Mouse (Mus musculus): Measurements from ENCODE around the gene Baz2b. TPM values are rescaled to one million over a fixed set of nuclear protein-coding genes. Genes with fewer than 3 reads are reported as not detected.

The Baz2b gene
- polyA plus RNA-seq, 1 experiment = 13.7 TPM

GRCm38 (mm10) chr2:60126292-60126691, 83.3 kb downstream of the Baz2b start:
- H3K4me3 ChIP-seq (ENCODE audit: extremely low read depth, insufficient read depth, insufficient read length) = peak overlapping the region; percentile 100
- H3K27me3 ChIP-seq (ENCODE audit: control insufficient read depth, insufficient read depth, low read length) = no peaks in the 10 kb centered on the region
- H3K36me3 ChIP-seq (ENCODE audit: control insufficient read depth, insufficient read depth, low read length) = no peaks in the 10 kb centered on the region; the same call in 1 of the 2 replicates
- no peak for DNase-seq (ENCODE audit: low read depth in 1 of 2, low spot score in 2 of 2)
- 14% methylated on average over 8 of the region's 8 CpGs for WGBS
- no peak overlapping the region for H3K27ac ChIP-seq (ENCODE audit: insufficient read depth, low read length)
- TF ChIP-seq CTCF (IDR thresholded peaks at IDR 0.05; ENCODE audit: extremely low read depth, insufficient read depth, insufficient read length, insufficient replicate concordance) = no peak
- no peak for TF ChIP-seq POLR2A (IDR thresholded peaks at IDR 0.05; ENCODE audit: low read depth, low read length)
- peaks cover 5% of the 10 kb centered on the region; the same call in 1 of the 2 replicates for H3K4me1 ChIP-seq (ENCODE audit: control insufficient read depth, insufficient read depth, insufficient read length)

GRCm38 (mm10) chr2:60125049-60126004, 84.3 kb downstream of the Baz2b start:
- Histone ChIP-seq H3K27me3 (ENCODE audit: control insufficient read depth, insufficient read depth, low read length) (no peaks in the 10 kb centered on the region), H3K27ac (ENCODE audit: insufficient read depth, low read length) (peak overlapping the region; percentile 95), H3K4me1 (ENCODE audit: control insufficient read depth, insufficient read depth, insufficient read length) (peaks cover 5% of the 10 kb centered on the region; the same call in 1 of the 2 replicates), H3K36me3 (ENCODE audit: control insufficient read depth, insufficient read depth, low read length) (no peaks in the 10 kb centered on the region; the same call in 1 of the 2 replicates), H3K4me3 (ENCODE audit: extremely low read depth, insufficient read depth, insufficient read length) (peak overlapping the region; percentile 100)
- 2% methylated on average over 41 of the region's 83 CpGs for WGBS
- TF ChIP-seq POLR2A (IDR thresholded peaks at IDR 0.05; ENCODE audit: low read depth, low read length) (peak; percentile 50), CTCF (IDR thresholded peaks at IDR 0.05; ENCODE audit: extremely low read depth, insufficient read depth, insufficient read length, insufficient replicate concordance) (no peak)
- DNase-seq (ENCODE audit: low read depth in 1 of 2, low spot score in 2 of 2) = peak; percentile 46 to 48

GRCm38 (mm10) chr2:60124648-60125048, 85.0 kb downstream of the Baz2b start:
- WGBS = 3% methylated on average over 38 of the region's 47 CpGs

GRCm38 (mm10) chr2:60123911-60124647, 85.6 kb downstream of the Baz2b start:
- Histone ChIP-seq H3K36me3 (ENCODE audit: control insufficient read depth, insufficient read depth, low read length) (no peaks in the 10 kb centered on the region; the same call in 1 of the 2 replicates), H3K27ac (ENCODE audit: insufficient read depth, low read length) (peak overlapping the region; percentile 95), H3K4me3 (ENCODE audit: extremely low read depth, insufficient read depth, insufficient read length) (peak overlapping the region; percentile 100), H3K27me3 (ENCODE audit: control insufficient read depth, insufficient read depth, low read length) (no peaks in the 10 kb centered on the region), H3K4me1 (ENCODE audit: control insufficient read depth, insufficient read depth, insufficient read length) (peaks cover 2% of the 10 kb centered on the region; the same call in 1 of the 2 replicates)
- DNase-seq (ENCODE audit: low read depth in 1 of 2, low spot score in 2 of 2) = no peak
- no peak for TF ChIP-seq CTCF (IDR thresholded peaks at IDR 0.05; ENCODE audit: extremely low read depth, insufficient read depth, insufficient read length, insufficient replicate concordance)
- 2% methylated on average over 13 of the region's 13 CpGs for WGBS

More at GRCm38 (mm10) chr2:60124648-60125048, 85.0 kb downstream of the Baz2b start:
- Histone ChIP-seq H3K4me3 (ENCODE audit: extremely low read depth, insufficient read depth, insufficient read length) (peak overlapping the region; percentile 100), H3K27ac (ENCODE audit: insufficient read depth, low read length) (peak overlapping the region; percentile 95), H3K4me1 (ENCODE audit: control insufficient read depth, insufficient read depth, insufficient read length) (peaks cover 2% of the 10 kb centered on the region; the same call in 1 of the 2 replicates), H3K27me3 (ENCODE audit: control insufficient read depth, insufficient read depth, low read length) (no peaks in the 10 kb centered on the region), H3K36me3 (ENCODE audit: control insufficient read depth, insufficient read depth, low read length) (no peaks in the 10 kb centered on the region; the same call in 1 of the 2 replicates)
- TF ChIP-seq CTCF (IDR thresholded peaks at IDR 0.05; ENCODE audit: extremely low read depth, insufficient read depth, insufficient read length, insufficient replicate concordance) (no peak), POLR2A (IDR thresholded peaks at IDR 0.05; ENCODE audit: low read depth, low read length) (no peak)
- DNase-seq (ENCODE audit: low read depth in 1 of 2, low spot score in 2 of 2) = peak in 1 of 2 experiments; percentile 35

GRCm38 (mm10) chr2:60123061-60123874, 86.4 kb downstream of the Baz2b start:
- no peak for TF ChIP-seq POLR2A (IDR thresholded peaks at IDR 0.05; ENCODE audit: low read depth, low read length)
- no peak for TF ChIP-seq CTCF (IDR thresholded peaks at IDR 0.05; ENCODE audit: extremely low read depth, insufficient read depth, insufficient read length, insufficient replicate concordance)
- H3K4me3 ChIP-seq (ENCODE audit: extremely low read depth, insufficient read depth, insufficient read length) = peak overlapping the region; percentile 1; the same call in 1 of the 2 replicates
- DNase-seq (ENCODE audit: low read depth in 1 of 2, low spot score in 2 of 2) = peak in 1 of 2 experiments; percentile 52
- H3K4me1 ChIP-seq (ENCODE audit: control insufficient read depth, insufficient read depth, insufficient read length) = peaks cover 2% of the 10 kb centered on the region; the same call in 1 of the 2 replicates
- H3K27ac ChIP-seq (ENCODE audit: insufficient read depth, low read length) = no peak overlapping the region
- no peaks in the 10 kb centered on the region for H3K27me3 ChIP-seq (ENCODE audit: control insufficient read depth, insufficient read depth, low read length)
- H3K36me3 ChIP-seq (ENCODE audit: control insufficient read depth, insufficient read depth, low read length) = no peaks in the 10 kb centered on the region; the same call in 1 of the 2 replicates
- 22% methylated on average over 6 of the region's 6 CpGs for WGBS

GRCm38 (mm10) chr2:60122188-60122587, 87.5 kb downstream of the Baz2b start:
- WGBS = 74% methylated on average over 2 of the region's 2 CpGs
- no peak for TF ChIP-seq POLR2A (IDR thresholded peaks at IDR 0.05; ENCODE audit: low read depth, low read length)
- TF ChIP-seq CTCF (IDR thresholded peaks at IDR 0.05; ENCODE audit: extremely low read depth, insufficient read depth, insufficient read length, insufficient replicate concordance) = no peak
- no peak for DNase-seq (ENCODE audit: low read depth in 1 of 2, low spot score in 2 of 2)
- Histone ChIP-seq H3K27ac (ENCODE audit: insufficient read depth, low read length) (no peak overlapping the region), H3K4me3 (ENCODE audit: extremely low read depth, insufficient read depth, insufficient read length) (no peak overlapping the region), H3K4me1 (ENCODE audit: control insufficient read depth, insufficient read depth, insufficient read length) (peaks cover 4% of the 10 kb centered on the region; the same call in 1 of the 2 replicates), H3K36me3 (ENCODE audit: control insufficient read depth, insufficient read depth, low read length) (no peaks in the 10 kb centered on the region; the same call in none of the 2 replicates), H3K27me3 (ENCODE audit: control insufficient read depth, insufficient read depth, low read length) (no peaks in the 10 kb centered on the region)
